Mouse (Mus musculus) kidney, embryonic 16.5 days (tissue): ENCODE results near the gene Cth. TPM values are rescaled to one million over a fixed set of nuclear protein-coding genes. Genes with fewer than 3 reads are reported as not detected.
A peak's percentile ranks its signal among the peaks of the same experiment; 100 is the strongest.
"Not testable (repeated sequence)": the region's sequence is repeated elsewhere in the genome, so short reads cannot be mapped to it uniquely, and the experiment has no call there.

ENCODE experiments used
- ATAC-seq: fragments of 200-750 bp; cut with Nextera tagmentation; 2 replicates; pipeline ENCODE4 v1.8.0; 2017; ENCODE audit warnings: moderate TSS enrichment; ENCODE audit not compliant: low FRiP score, low TSS enrichment
- H3K27ac ChIP-seq: fragments of 300-500 bp; sonication (generic); 2 replicates; pipeline ENCODE4 v1.5.1; 2014; ENCODE audit warnings: low read length
- H3K27me3 ChIP-seq: fragments of 300-500 bp; sonication (generic); 2 replicates; pipeline ENCODE4 v1.6.1; 2014; ENCODE audit warnings: low read length, control low read depth, mixed read lengths; ENCODE audit not compliant: insufficient read depth
- H3K36me3 ChIP-seq: fragments of 300-500 bp; sonication (generic); 2 replicates; pipeline ENCODE4 v1.6.1; 2014; ENCODE audit warnings: low read length, control low read depth, mixed read lengths; ENCODE audit not compliant: insufficient read depth
- H3K4me1 ChIP-seq: fragments of 300-500 bp; sonication (generic); 2 replicates; pipeline ENCODE4 v1.6.1; 2014; ENCODE audit warnings: low read length, control low read depth, mixed read lengths; ENCODE audit not compliant: insufficient read depth
- H3K4me2 ChIP-seq: fragments of 300-500 bp; sonication (generic); replicated peaks from 2 replicates; pipeline ENCODE4 v1.6.1; 2014; ENCODE audit warnings: low read depth, low read length
- H3K4me3 ChIP-seq: fragments of 300-500 bp; sonication (generic); 2 replicates; pipeline ENCODE4 v1.5.1; 2014; ENCODE audit warnings: mild to moderate bottlenecking, low read length
- H3K9ac ChIP-seq: fragments of 300-500 bp; sonication (generic); replicated peaks from 2 replicates; pipeline ENCODE4 v1.6.1; 2014; ENCODE audit warnings: low read length
- H3K9me3 ChIP-seq: fragments of 300-500 bp; sonication (generic); 2 replicates; pipeline ENCODE4 v1.6.1; 2016; ENCODE audit warnings: low read length, control low read depth
- WGBS: fragments of 180-500 bp; shearing (Covaris S2); extraction: QIAGEN DNeasy Blood & Tissue Kit; methylation state at CpG from one replicate; pipeline ENCODE4 v1.1.7; 2014; 5-methylcytosine and 5-hydroxymethylcytosine counted together
- polyA plus RNA-seq: library from polyadenylated mRNA; unstranded; fragments of >200 nt; fragmentation: Nextera tagmentation; extraction: Ambion mirVana; gene quantifications from 2 replicates; pipeline ENCODE4 v1.2.1, GENCODE M21; 2015

Cth gene
- polyA plus RNA-seq, 1 experiment from 2014 or later, result 58.2 TPM

DNA sequence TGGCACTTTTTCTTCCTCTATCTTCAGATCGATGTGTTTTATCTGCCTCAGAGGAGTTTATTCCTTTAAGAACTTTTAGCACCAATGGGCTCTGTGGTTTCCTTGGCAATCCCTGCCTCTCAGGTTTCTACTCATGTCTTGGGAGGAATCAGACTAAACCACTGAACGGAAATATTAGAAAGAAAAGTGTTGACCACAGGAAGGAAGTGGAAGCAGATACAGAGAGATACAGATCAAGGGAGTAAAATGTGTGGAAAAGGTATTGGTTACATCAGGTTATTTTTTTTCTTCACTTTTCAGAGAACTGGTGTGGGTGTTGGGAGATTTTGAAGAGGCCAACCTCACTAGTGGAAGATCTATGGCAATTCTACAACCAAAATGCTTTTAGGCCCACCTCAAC is 13.7 kb upstream of the Cth start:
- no peak for ATAC-seq
- no peaks in the 10 kb centered on the region for H3K27me3 ChIP-seq
- 61% methylated on average over 2 of the region's 2 CpGs for WGBS
- H3K4me3 ChIP-seq, result no peak overlapping the region
- H3K9ac ChIP-seq, result no peak overlapping the region
- no peak overlapping the region for H3K27ac ChIP-seq
- no peaks in the 10 kb centered on the region for H3K4me1 ChIP-seq
- H3K9me3 ChIP-seq, result no peaks in the 10 kb centered on the region
- no peak overlapping the region for H3K4me2 ChIP-seq
- H3K36me3 ChIP-seq, result no peaks in the 10 kb centered on the region

- Histone ChIP-seq H3K27me3 (no peaks in the 10 kb centered on the region), H3K36me3 (no peaks in the 10 kb centered on the region), H3K27ac (no peak overlapping the region), H3K9ac (no peak overlapping the region), H3K4me3 (no peak overlapping the region), H3K4me2 (no peak overlapping the region), H3K9me3 (no peaks in the 10 kb centered on the region), H3K4me1 (no peaks in the 10 kb centered on the region)
- WGBS, result 64% methylated on average over 3 of the region's 3 CpGs
- ATAC-seq, result no peak
These were observed 9.5 kb upstream of the Cth start for GRCm38 (mm10) chr3:157934301-157934823.

GRCm38 (mm10) chr3:157933223-157933622 is 8.3 kb upstream of the Cth start:
- not testable (repeated sequence) for ATAC-seq, H3K27me3 ChIP-seq, H3K36me3 ChIP-seq, H3K4me2 ChIP-seq, H3K9me3 ChIP-seq, H3K4me3 ChIP-seq, H3K27ac ChIP-seq, H3K4me1 ChIP-seq, H3K9ac ChIP-seq
- 79% methylated on average over 5 of the region's 6 CpGs for WGBS

DNA sequence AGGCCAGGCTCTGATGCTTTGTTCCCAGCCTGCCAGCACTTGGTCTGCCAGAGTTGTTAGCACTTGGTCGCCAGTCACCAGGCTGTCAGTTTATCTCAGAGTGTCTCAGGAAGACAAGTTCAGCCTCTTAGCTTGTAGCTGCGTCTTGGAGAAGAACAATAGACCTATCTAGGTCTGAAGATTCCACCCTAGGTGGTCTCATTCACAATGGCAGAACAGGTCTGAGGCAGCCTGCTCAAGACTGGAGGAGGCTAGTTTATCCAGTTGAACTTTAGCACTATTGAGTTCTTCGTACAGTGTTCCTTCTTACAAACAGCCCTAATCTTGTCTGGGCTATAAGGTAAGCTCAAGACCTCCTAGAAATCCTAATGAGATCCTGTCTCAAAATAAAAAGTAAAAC is 7.2 kb upstream of the Cth start:
- Histone ChIP-seq H3K4me2 (no peak overlapping the region), H3K36me3 (no peaks in the 10 kb centered on the region), H3K4me3 (no peak overlapping the region), H3K4me1 (no peaks in the 10 kb centered on the region), H3K9me3 (no peaks in the 10 kb centered on the region), H3K27me3 (no peaks in the 10 kb centered on the region), H3K9ac (no peak overlapping the region), H3K27ac (no peak overlapping the region)
- ATAC-seq, result peak; percentile 46; the same call in 1 of the 2 replicates
- 55% methylated on average over 3 of the region's 3 CpGs for WGBS

GRCm38 (mm10) chr3:157931592-157931991 is 6.7 kb upstream of the Cth start:
- peak; percentile 72; the same call in 1 of the 2 replicates for ATAC-seq
- Histone ChIP-seq H3K27me3 (no peaks in the 10 kb centered on the region), H3K9me3 (no peaks in the 10 kb centered on the region), H3K27ac (no peak overlapping the region), H3K4me1 (no peaks in the 10 kb centered on the region), H3K9ac (no peak overlapping the region), H3K36me3 (no peaks in the 10 kb centered on the region), H3K4me2 (no peak overlapping the region), H3K4me3 (no peak overlapping the region)
- WGBS, result 52% methylated on average over 3 of the region's 3 CpGs

- no peak for ATAC-seq
- Histone ChIP-seq H3K9me3 (no peaks in the 10 kb centered on the region), H3K36me3 (no peaks in the 10 kb centered on the region), H3K9ac (no peak overlapping the region), H3K27ac (no peak overlapping the region), H3K4me2 (no peak overlapping the region), H3K4me1 (peaks cover 3% of the 10 kb centered on the region; the same call in 1 of the 2 replicates), H3K4me3 (no peak overlapping the region), H3K27me3 (no peaks in the 10 kb centered on the region)
- 93% methylated on average over 1 of the region's 1 CpGs for WGBS
These were observed 4.5 kb upstream of the Cth start for GRCm38 (mm10) chr3:157929417-157929816.

DNA sequence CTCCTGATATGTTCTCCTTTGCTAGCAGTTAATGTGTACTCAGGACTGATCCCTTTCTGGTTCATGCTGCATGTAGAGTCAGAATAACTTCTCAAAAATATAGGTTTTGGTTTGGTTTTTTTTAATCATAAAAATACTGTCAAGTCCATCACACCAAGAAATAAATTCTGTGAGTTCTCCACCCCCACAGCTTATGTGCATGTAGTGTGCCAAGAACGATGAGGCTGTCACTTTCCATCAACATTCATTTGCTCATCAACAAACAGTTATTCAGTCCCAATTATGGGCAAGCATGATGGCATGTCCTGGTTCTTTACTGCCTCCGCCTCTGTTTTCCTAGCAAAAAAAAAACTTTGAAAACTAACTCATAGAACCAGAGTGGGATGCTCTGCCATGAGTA is 3.9 kb upstream of the Cth start:
- no peak for ATAC-seq
- Histone ChIP-seq H3K4me3 (no peak overlapping the region), H3K9ac (no peak overlapping the region), H3K4me1 (peaks cover 3% of the 10 kb centered on the region; the same call in 1 of the 2 replicates), H3K27me3 (no peaks in the 10 kb centered on the region), H3K4me2 (no peak overlapping the region), H3K36me3 (no peaks in the 10 kb centered on the region), H3K9me3 (no peaks in the 10 kb centered on the region), H3K27ac (no peak overlapping the region)
- WGBS, result 79% methylated on average over 2 of the region's 2 CpGs

DNA sequence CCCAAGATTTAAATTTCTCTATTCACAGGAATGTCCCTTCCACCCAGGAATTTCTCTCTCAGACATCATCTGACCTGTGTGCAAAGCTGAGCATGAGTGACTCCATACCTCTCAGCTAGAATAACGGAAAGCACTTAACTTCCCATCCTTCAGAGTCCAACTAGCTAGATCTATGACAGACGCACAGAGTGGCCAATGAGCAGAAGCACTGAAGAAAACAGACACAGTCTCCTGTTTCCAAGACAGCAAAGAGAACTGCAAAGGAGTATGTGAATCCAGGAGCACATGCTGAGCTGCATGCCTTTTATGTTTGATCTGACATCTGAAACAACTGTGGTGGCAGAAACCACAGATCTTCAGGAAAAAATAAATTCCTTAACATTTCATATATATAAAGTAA is 1.9 kb upstream of the Cth start:
- no peak overlapping the region for H3K27ac ChIP-seq
- H3K4me2 ChIP-seq, result no peak overlapping the region
- H3K36me3 ChIP-seq, result no peaks in the 10 kb centered on the region
- H3K27me3 ChIP-seq, result no peaks in the 10 kb centered on the region
- ATAC-seq, result no peak
- H3K9ac ChIP-seq, result no peak overlapping the region
- 42% methylated on average over 2 of the region's 2 CpGs for WGBS
- peaks cover 10% of the 10 kb centered on the region; the same call in 1 of the 2 replicates for H3K4me1 ChIP-seq
- H3K4me3 ChIP-seq, result no peak overlapping the region
- no peaks in the 10 kb centered on the region for H3K9me3 ChIP-seq

- H3K4me1 ChIP-seq, result peaks cover 10% of the 10 kb centered on the region; the same call in 1 of the 2 replicates
- H3K27me3 ChIP-seq, result no peaks in the 10 kb centered on the region
- no peak overlapping the region for H3K9ac ChIP-seq
- ATAC-seq, result no peak
- no peaks in the 10 kb centered on the region for H3K36me3 ChIP-seq
- no peak overlapping the region for H3K27ac ChIP-seq
- no peaks in the 10 kb centered on the region for H3K9me3 ChIP-seq
- H3K4me2 ChIP-seq, result no peak overlapping the region
- WGBS, result 87% methylated on average over 14 of the region's 14 CpGs
- H3K4me3 ChIP-seq, result no peak overlapping the region
These were observed 1.0 kb upstream of the Cth start for GRCm38 (mm10) chr3:157925706-157926510.

DNA sequence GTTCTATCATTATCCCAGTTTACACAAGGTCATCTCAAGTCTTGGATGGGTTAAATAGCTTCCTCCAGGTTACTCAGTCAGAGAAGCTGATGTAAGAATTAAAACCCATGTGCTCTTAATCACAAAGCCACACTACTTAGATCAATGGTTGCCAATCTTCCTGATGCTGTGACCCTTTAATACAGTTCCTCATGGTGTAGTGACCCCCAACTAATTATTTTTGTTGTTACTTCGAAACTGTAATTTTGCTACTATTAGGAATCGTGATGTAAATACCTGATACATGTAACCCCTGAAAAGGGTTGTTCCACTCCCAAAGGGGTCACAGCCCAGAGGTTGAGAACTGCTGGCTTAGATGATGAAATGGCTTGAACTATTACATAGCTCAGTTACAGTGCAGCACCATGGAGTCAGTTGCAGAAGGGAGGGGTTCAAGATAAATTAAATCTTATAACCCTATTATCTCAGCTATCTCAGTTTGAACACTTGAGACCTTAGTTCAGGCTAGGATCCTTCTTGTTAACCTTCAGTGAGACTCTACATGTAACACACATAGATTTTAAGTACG is 1.5 kb downstream of the Cth start:
- H3K36me3 ChIP-seq, result no peaks in the 10 kb centered on the region
- WGBS, result 69% methylated on average over 3 of the region's 3 CpGs
- no peaks in the 10 kb centered on the region for H3K9me3 ChIP-seq
- H3K4me1 ChIP-seq, result peaks cover 10% of the 10 kb centered on the region; the same call in 1 of the 2 replicates
- peak overlapping the region; percentile 67; the same call in 1 of the 2 replicates for H3K4me3 ChIP-seq
- H3K27ac ChIP-seq, result no peak overlapping the region
- H3K9ac ChIP-seq, result no peak overlapping the region
- peak overlapping the region; percentile 87 for H3K4me2 ChIP-seq
- H3K27me3 ChIP-seq, result no peaks in the 10 kb centered on the region
- ATAC-seq, result no peak
